Mouse (Mus musculus) lung, postnatal 0 days (tissue): ENCODE measurements at regions not wholly inside any gene's neighbourhood (a gene's known extent, or its start where the extent isn't known, plus 50 kb on each side); places are given as distances from the start of the nearest gene placed in this dataset.
"Not testable (repeated sequence)": the region's sequence is repeated elsewhere in the genome, so short reads cannot be mapped to it uniquely, and the experiment has no call there.

Source experiments
- CTCF ChIP-seq: IDR thresholded peaks from 2 replicates; pipeline ENCODE4 v1.5.1; 2016; ENCODE audit warnings: antibody characterized with exemption, mild to moderate bottlenecking
- EP300 ChIP-seq: IDR thresholded peaks from 2 replicates; pipeline ENCODE4 v1.6.1; 2016; ENCODE audit warnings: antibody characterized with exemption, mild to moderate bottlenecking, control low read depth

- TF ChIP-seq CTCF, EP300: not testable (repeated sequence)
Measured at GRCm38 (mm10) chr1:194373511-194373910, 244.5 kb upstream of the Plxna2 start.
